Mouse (Mus musculus) MEL (cell line): ENCODE data around the gene Emilin2. TPM values are rescaled to one million over a fixed set of nuclear protein-coding genes. Genes with fewer than 3 reads are reported as not detected.

ENCODE experiments used
- DNase-seq: peaks from one replicate; pipeline ENCODE4 v3.0.0; 2011; ENCODE audit warnings: low read depth, low spot score
- H3K27ac ChIP-seq: 2 replicates; pipeline ENCODE4 v1.5.1; 2012; ENCODE audit warnings: low read depth, mild to moderate bottlenecking, control low read depth, low read length, moderate library complexity; ENCODE audit not compliant: control insufficient read depth
- H3K27me3 ChIP-seq, 2 experiments: fragments of 150-350 bp in 1 of 2; sonication (generic) in 1 of 2; 2 replicates each; pipeline ENCODE4 v1.6.1; 2012; ENCODE audit warnings: low read length in 2 of 2, mild to moderate bottlenecking in 2 of 2, improper control_type of control experiment in 1 of 2, moderate library complexity in 1 of 2; ENCODE audit not compliant: insufficient read depth in 2 of 2, control insufficient read depth in 1 of 2
- H3K36me3 ChIP-seq, 2 experiments: 2 replicates each; pipeline ENCODE4 v1.6.1; 2012 to 2014; ENCODE audit warnings: low read length in 2 of 2, improper control_type of control experiment in 1 of 2, inconsistent platforms in 1 of 2, mild to moderate bottlenecking in 1 of 2; ENCODE audit not compliant: insufficient read depth in 2 of 2, control insufficient read depth in 1 of 2
- H3K4me1 ChIP-seq, 2 experiments: fragments of 150-350 bp in 1 of 2; sonication (generic) in 1 of 2; 2 replicates each; pipeline ENCODE4 v1.6.1; 2012; ENCODE audit warnings: low read length in 2 of 2, improper control_type of control experiment in 1 of 2, mild to moderate bottlenecking in 1 of 2; ENCODE audit not compliant: insufficient read depth in 2 of 2, control insufficient read depth in 1 of 2
- H3K4me3 ChIP-seq, 2 experiments: fragments of 150-350 bp in 1 of 2; sonication (generic) in 1 of 2; 2 replicates each; pipeline ENCODE4 v1.5.1; 2012; ENCODE audit warnings: low read depth in 2 of 2, low read length in 2 of 2, mild to moderate bottlenecking in 2 of 2, moderate library complexity in 2 of 2, control low read depth in 1 of 2, improper control_type of control experiment in 1 of 2; ENCODE audit not compliant: control insufficient read depth in 1 of 2, insufficient read depth in 1 of 2
- H3K79me2 ChIP-seq: 2 replicates; pipeline ENCODE4 v1.6.1; 2012; ENCODE audit warnings: mild to moderate bottlenecking, low read length, moderate library complexity; ENCODE audit not compliant: control insufficient read depth, poor library complexity, insufficient read depth
- H3K9ac ChIP-seq: 2 replicates; pipeline ENCODE4 v1.6.1; 2012; ENCODE audit warnings: low read depth, mild to moderate bottlenecking, control low read depth, low read length, moderate library complexity; ENCODE audit not compliant: control insufficient read depth, poor library complexity, severe bottlenecking
- H3K9me3 ChIP-seq: fragments of 150-350 bp; sonication (generic); replicated peaks from 2 replicates; pipeline ENCODE4 v1.6.1; 2012; ENCODE audit warnings: mild to moderate bottlenecking, low read length, improper control_type of control experiment, moderate library complexity; ENCODE audit not compliant: insufficient read depth
- BHLHE40 ChIP-seq: IDR thresholded peaks from 2 replicates; pipeline ENCODE4 v1.6.1; 2012; ENCODE audit warnings: low read depth, mild to moderate bottlenecking, inconsistent platforms, low read length, improper control_type of control experiment, borderline replicate concordance
- EP300 ChIP-seq, 2 experiments: IDR thresholded peaks; 2 replicates each; pipeline ENCODE4 v1.6.1; 2011; ENCODE audit warnings: improper control_type of control experiment in 2 of 2, low read length in 2 of 2, low read depth in 1 of 2, mild to moderate bottlenecking in 1 of 2
- GABPA ChIP-seq: IDR thresholded peaks from 2 replicates; pipeline ENCODE4 v1.6.1; 2012; ENCODE audit warnings: low read depth, mild to moderate bottlenecking, inconsistent platforms, low read length, improper control_type of control experiment, moderate library complexity
- GATA1 ChIP-seq: IDR thresholded peaks from 2 replicates; pipeline ENCODE4 v1.6.1; 2011; ENCODE audit warnings: low read depth, low read length, improper control_type of control experiment
- HCFC1 ChIP-seq: IDR thresholded peaks from 2 replicates; pipeline ENCODE4 v1.6.1; 2012; ENCODE audit warnings: low read depth, mild to moderate bottlenecking, inconsistent platforms, low read length, improper control_type of control experiment, moderate library complexity
- MEF2A ChIP-seq: IDR thresholded peaks from 2 replicates; pipeline ENCODE4 v1.6.1; 2014; ENCODE audit warnings: low read depth, mild to moderate bottlenecking, inconsistent platforms, low read length, improper control_type of control experiment; ENCODE audit not compliant: poor library complexity, insufficient replicate concordance, severe bottlenecking; ENCODE audit errors: extremely low read depth
- MYB ChIP-seq: IDR thresholded peaks from 2 replicates; pipeline ENCODE4 v1.6.1; 2011; ENCODE audit warnings: mild to moderate bottlenecking, low read depth, low read length, improper control_type of control experiment
- MYC ChIP-seq: IDR thresholded peaks from 2 replicates; pipeline ENCODE4 v1.6.1; 2011; ENCODE audit warnings: low read depth, mild to moderate bottlenecking, low read length, improper control_type of control experiment, moderate library complexity
- NELFE ChIP-seq: IDR thresholded peaks from 2 replicates; pipeline ENCODE4 v1.6.1; 2011; ENCODE audit warnings: low read depth, low read length, improper control_type of control experiment
- NRF1 ChIP-seq: IDR thresholded peaks from 2 replicates; pipeline ENCODE4 v1.6.1; 2014; ENCODE audit warnings: low read depth, mild to moderate bottlenecking, inconsistent platforms, low read length, improper control_type of control experiment, moderate library complexity; ENCODE audit not compliant: poor library complexity, insufficient read depth, severe bottlenecking
- POLR2AphosphoS2 ChIP-seq: IDR thresholded peaks from 2 replicates; pipeline ENCODE4 v1.6.1; 2011; ENCODE audit warnings: low read length, improper control_type of control experiment
- RCOR1 ChIP-seq: IDR thresholded peaks from 2 replicates; pipeline ENCODE4 v1.6.1; 2012; ENCODE audit warnings: low read depth, mild to moderate bottlenecking, inconsistent platforms, low read length, improper control_type of control experiment
- SIN3A ChIP-seq: IDR thresholded peaks from 2 replicates; pipeline ENCODE4 v1.6.1; 2012; ENCODE audit warnings: low read length, improper control_type of control experiment, inconsistent platforms
- TAL1 ChIP-seq: IDR thresholded peaks from 2 replicates; pipeline ENCODE4 v1.6.1; 2012; ENCODE audit warnings: mild to moderate bottlenecking, inconsistent platforms, low read length, moderate library complexity, mixed read lengths
- UBTF ChIP-seq: IDR thresholded peaks from 2 replicates; pipeline ENCODE4 v1.6.1; 2012; ENCODE audit warnings: low read depth, mild to moderate bottlenecking, inconsistent platforms, low read length, improper control_type of control experiment, moderate library complexity, borderline replicate concordance; ENCODE audit not compliant: insufficient read depth
- USF1 ChIP-seq: IDR thresholded peaks from 2 replicates; pipeline ENCODE4 v1.6.1; 2014; ENCODE audit warnings: low read depth, mild to moderate bottlenecking, inconsistent platforms, low read length, improper control_type of control experiment, moderate library complexity
- ZKSCAN1 ChIP-seq: IDR thresholded peaks from 2 replicates; pipeline ENCODE4 v1.6.1; 2012; ENCODE audit warnings: low read depth, mild to moderate bottlenecking, inconsistent platforms, low read length, improper control_type of control experiment, moderate library complexity
- ZMIZ1 ChIP-seq: IDR thresholded peaks from 2 replicates; pipeline ENCODE4 v1.6.1; 2012; ENCODE audit warnings: low read depth, mild to moderate bottlenecking, inconsistent platforms, low read length, improper control_type of control experiment, moderate library complexity
- polyA plus RNA-seq, 2 experiments: library from polyadenylated mRNA; stranded (reverse) in 1 of 2; unstranded in 1 of 2; fragments of >175 nt in 1 of 2; fragments of >200 nt in 1 of 2; gene quantifications; 2 replicates each; pipeline versions ENCODE4 v1.2.1 to v1.2.4; 2012; ENCODE audit warnings: low replicate concordance in 2 of 2, low read depth in 1 of 2; ENCODE audit not compliant: insufficient read length in 2 of 2, insufficient read depth in 1 of 2, missing spikeins in 1 of 2
- total RNA-seq: library from RNA; depleted of rRNA; stranded (reverse); fragments of 300-350 nt; gene quantifications from 2 replicates; pipeline ENCODE4 v1.2.3, GENCODE M21; 2012

Emilin2 gene
- total and polyA plus RNA-seq, 3 experiments: 37.4 to 95.5 (median 92.6) TPM

- TF ChIP-seq GABPA: no peak
- no peak for TF ChIP-seq ZKSCAN1
- TF ChIP-seq NELFE: no peak
- TF ChIP-seq TAL1: no peak
- TF ChIP-seq SIN3A: no peak
- TF ChIP-seq MYC: no peak
- 0 out of 2 replicates have a peak, but pooled peaks have one; percentile 29 for TF ChIP-seq POLR2AphosphoS2
- no peak for TF ChIP-seq MEF2A
- TF ChIP-seq, all 39 proteins: peak for 1
- no peak overlapping the region for H3K4me3 ChIP-seq
- peaks cover 8 to 17% of the 10 kb centered on the region in 2 experiments for H3K36me3 ChIP-seq
- H3K79me2 ChIP-seq: no peaks in the 10 kb centered on the region; the same call in 1 of the 2 replicates
- H3K27me3 ChIP-seq: no peaks in the 10 kb centered on the region
- no peak for DNase-seq
- H3K4me1 ChIP-seq: peaks cover 3 to 14% of the 10 kb centered on the region in 2 experiments; a peak in 3 of 4 replicates
- no peak overlapping the region for H3K9ac ChIP-seq
- H3K27ac ChIP-seq: no peak overlapping the region
- no peaks in the 10 kb centered on the region for H3K9me3 ChIP-seq
Measured at GRCm38 (mm10) chr17:71251601-71252001, 60.2 kb downstream of the Emilin2 start.

- no peak for DNase-seq
- H3K4me1 ChIP-seq: peaks cover 3 to 8% of the 10 kb centered on the region in 2 experiments; a peak in 3 of 4 replicates
- no peaks in the 10 kb centered on the region for H3K27me3 ChIP-seq
- H3K9ac ChIP-seq: no peak overlapping the region
- no peak overlapping the region for H3K27ac ChIP-seq
- H3K4me3 ChIP-seq: no peak overlapping the region
- H3K9me3 ChIP-seq: no peaks in the 10 kb centered on the region
- no peak for TF ChIP-seq GABPA
- TF ChIP-seq EP300 (IDR thresholded peaks at IDR 0.05; ENCODE audit: low read depth in 1 of 2, low read length in 2 of 2): no peak
- TF ChIP-seq ZMIZ1: no peak
- TF ChIP-seq POLR2AphosphoS2: 0 out of 2 replicates have a peak, but pooled peaks have one; percentile 29
- no peak for TF ChIP-seq MEF2A
- no peak for TF ChIP-seq BHLHE40
- no peak for TF ChIP-seq UBTF
- no peak for TF ChIP-seq ZKSCAN1
- TF ChIP-seq NRF1: no peak
- no peak for TF ChIP-seq NELFE
- TF ChIP-seq GATA1: no peak
- TF ChIP-seq RCOR1: no peak
- peak; percentile 47; the same call in 1 of the 2 replicates for TF ChIP-seq USF1
- TF ChIP-seq HCFC1: no peak
- no peak for TF ChIP-seq MYB
- peaks cover 8 to 11% of the 10 kb centered on the region in 2 experiments for H3K36me3 ChIP-seq
- no peaks in the 10 kb centered on the region for H3K79me2 ChIP-seq
Measured at GRCm38 (mm10) chr17:71250819-71251600, 60.8 kb downstream of the Emilin2 start.
